Comparison of ENCODE assay signal across 13 mouse cellular contexts in genomic region chr5:64234269-64234985, GRCm38 (mm10).
DNase-seq lines count a peak whose midpoint lies in the region; ATAC-seq lines count a peak whose summit lies in the region.
"Had no signal": no experiment of that assay in that cellular context is flagged by ENCODE, and none has a peak within 500 bp of the region (broad histone marks: within the 10 kb centered on the region; RNA-seq: fewer than 3 reads in every experiment).

No protein-coding gene starts in this region.

- H3K4me3 ChIP-seq in forebrain, embryonic 11.5 days (ENCODE audit: low read depth, low read length), result no peak overlapping the region
- H3K4me3 ChIP-seq in forebrain, embryonic 10.5 days, result no peak overlapping the region
- H3K4me3 ChIP-seq in lung, embryonic 15.5 days, result no peak overlapping the region
- H3K4me3 ChIP-seq in stomach, embryonic 15.5 days (replicated peaks), result no peak overlapping the region
- H3K4me3 ChIP-seq in forebrain, embryonic 14.5 days (ENCODE audit: low read depth, low read length), result no peak overlapping the region
- H3K4me3 ChIP-seq: midbrain, embryonic 12.5 days; neural tube, embryonic 13.5 days had no signal

- no peak overlapping the region for H3K27ac ChIP-seq in forebrain, embryonic 11.5 days (ENCODE audit: low read depth, low read length)
- no peak overlapping the region for H3K27ac ChIP-seq in forebrain, embryonic 10.5 days
- H3K27ac ChIP-seq in lung, embryonic 15.5 days, result peak overlapping the region; percentile 39; the same call in 1 of the 2 replicates
- peak overlapping the region; percentile 42 for H3K27ac ChIP-seq in stomach, embryonic 15.5 days
- H3K27ac ChIP-seq in forebrain, embryonic 14.5 days (ENCODE audit: low read depth, low read length), result no peak overlapping the region
- H3K27ac ChIP-seq: midbrain, embryonic 12.5 days; neural tube, embryonic 13.5 days had no signal

- no peak overlapping the region for H3K4me2 ChIP-seq in forebrain, embryonic 11.5 days (ENCODE audit: low read depth, low read length, severe bottlenecking)
- H3K4me2 ChIP-seq in lung, embryonic 15.5 days, result no peak overlapping the region
- H3K4me2 ChIP-seq in stomach, embryonic 15.5 days, result no peak overlapping the region
- H3K4me2 ChIP-seq in forebrain, embryonic 14.5 days (ENCODE audit: low read length), result no peak overlapping the region
- H3K4me2 ChIP-seq: midbrain, embryonic 12.5 days; neural tube, embryonic 13.5 days had no signal

- no peaks in the 10 kb centered on the region for H3K9me3 ChIP-seq in forebrain, embryonic 11.5 days (ENCODE audit: control insufficient read depth, low read length)
- H3K9me3 ChIP-seq in forebrain, embryonic 10.5 days, result no peaks in the 10 kb centered on the region
- H3K9me3 ChIP-seq in lung, embryonic 15.5 days, result no peaks in the 10 kb centered on the region
- no peaks in the 10 kb centered on the region for H3K9me3 ChIP-seq in stomach, embryonic 15.5 days
- H3K9me3 ChIP-seq in forebrain, embryonic 14.5 days (replicated peaks; ENCODE audit: control insufficient read depth, low read length), result no peaks in the 10 kb centered on the region
- H3K9me3 ChIP-seq: midbrain, embryonic 12.5 days; neural tube, embryonic 13.5 days had no signal

- no peaks in the 10 kb centered on the region for H3K27me3 ChIP-seq in forebrain, embryonic 11.5 days (ENCODE audit: control insufficient read depth, insufficient read depth, low read length)
- no peaks in the 10 kb centered on the region for H3K27me3 ChIP-seq in forebrain, embryonic 10.5 days (ENCODE audit: poor library complexity, severe bottlenecking)
- no peaks in the 10 kb centered on the region for H3K27me3 ChIP-seq in lung, embryonic 15.5 days
- no peaks in the 10 kb centered on the region for H3K27me3 ChIP-seq in stomach, embryonic 15.5 days (replicated peaks)
- H3K27me3 ChIP-seq in forebrain, embryonic 14.5 days (replicated peaks; ENCODE audit: control insufficient read depth, insufficient read depth, low read length), result no peaks in the 10 kb centered on the region
- H3K27me3 ChIP-seq: midbrain, embryonic 12.5 days; neural tube, embryonic 13.5 days had no signal

- WGBS in forebrain, embryonic 11.5 days, result 86% methylated on average over 8 of the region's 8 CpGs
- 83% methylated on average over 8 of the region's 8 CpGs for WGBS in forebrain, embryonic 10.5 days
- 44% methylated on average over 8 of the region's 8 CpGs for WGBS in lung, embryonic 15.5 days
- 51% methylated on average over 8 of the region's 8 CpGs for WGBS in stomach, embryonic 15.5 days
- 84% methylated on average over 8 of the region's 8 CpGs for whole genome bisulfite sequencing in forebrain, embryonic 14.5 days

- no peaks in the 10 kb centered on the region for H3K36me3 ChIP-seq in forebrain, embryonic 11.5 days (ENCODE audit: control insufficient read depth, insufficient read depth, low read length)
- no peaks in the 10 kb centered on the region for H3K36me3 ChIP-seq in forebrain, embryonic 10.5 days (replicated peaks)
- H3K36me3 ChIP-seq in lung, embryonic 15.5 days, result no peaks in the 10 kb centered on the region
- H3K36me3 ChIP-seq in stomach, embryonic 15.5 days, result no peaks in the 10 kb centered on the region
- H3K36me3 ChIP-seq in forebrain, embryonic 14.5 days (ENCODE audit: control insufficient read depth, insufficient read depth, low read length), result no peaks in the 10 kb centered on the region
- H3K36me3 ChIP-seq: midbrain, embryonic 12.5 days; neural tube, embryonic 13.5 days had no signal

- no peak for ATAC-seq in forebrain, embryonic 11.5 days (replicated peaks; ENCODE audit: low FRiP score)
- ATAC-seq in lung, embryonic 15.5 days (ENCODE audit: borderline replicate concordance, extremely low read depth, low FRiP score, low TSS enrichment), result no peak
- ATAC-seq in granulocyte monocyte progenitor cell, adult 5-6 weeks (replicated peaks; ENCODE audit: poor library complexity, severe bottlenecking), result peak; percentile 30
- ATAC-seq in stomach, embryonic 15.5 days (ENCODE audit: insufficient read depth, low FRiP score, low read depth), result no peak
- ATAC-seq in forebrain, embryonic 14.5 days, result no peak
- ATAC-seq: activated CD4-positive, CD25-positive, alpha-beta regulatory T cell, adult 4 months had no signal

- H3K4me1 ChIP-seq in forebrain, embryonic 11.5 days (replicated peaks; ENCODE audit: control insufficient read depth, insufficient read depth, low read length), result peaks cover 3% of the 10 kb centered on the region; the same call in 1 of the 2 replicates
- H3K4me1 ChIP-seq in forebrain, embryonic 10.5 days, result peaks cover 48% of the 10 kb centered on the region
- H3K4me1 ChIP-seq in lung, embryonic 15.5 days, result peaks cover 41% of the 10 kb centered on the region
- H3K4me1 ChIP-seq in stomach, embryonic 15.5 days, result 0 out of 2 replicates have a peak, but pooled peaks cover 15% of the 10 kb centered on the region
- no peaks in the 10 kb centered on the region; the same call in 1 of the 2 replicates for H3K4me1 ChIP-seq in forebrain, embryonic 14.5 days (ENCODE audit: control insufficient read depth, insufficient read depth, low read length)

- no peak overlapping the region for H3K9ac ChIP-seq in forebrain, embryonic 11.5 days (ENCODE audit: low read length)
- no peak overlapping the region for H3K9ac ChIP-seq in lung, embryonic 15.5 days
- H3K9ac ChIP-seq in stomach, embryonic 15.5 days, result no peak overlapping the region
- H3K9ac ChIP-seq in forebrain, embryonic 14.5 days (ENCODE audit: low read length), result no peak overlapping the region
- H3K9ac ChIP-seq: midbrain, embryonic 12.5 days; neural tube, embryonic 13.5 days had no signal

- DNase-seq in forebrain, embryonic 11.5 days (ENCODE audit: low spot score), result peak; percentile 46
- DNase-seq in forebrain, embryonic 10.5 days (ENCODE audit: extremely low spot score, low spot score), result no peak
- DNase-seq in lung, postnatal 10 days, result no peak
- DNase-seq in layer of hippocampus, postnatal 25 days (ENCODE audit: extremely low spot score in 1 of 2, low spot score in 1 of 2), result no peak
- no peak for DNase-seq in forebrain, embryonic 14.5 days (ENCODE audit: low spot score)
- DNase-seq: heart, postnatal 14 days; lung, adult 2 months had no signal

Comparison
In these comparisons a context has a peak if more than half of its experiments do, and no peak if none do; other contexts are left out.
1. H3K27ac ChIP-seq: peak in lung, embryonic 15.5 days (single experiment) and stomach, embryonic 15.5 days (single experiment); none in forebrain, embryonic 11.5 days (single experiment), forebrain, embryonic 10.5 days (single experiment) and forebrain, embryonic 14.5 days (single experiment).